Mouse (Mus musculus): Measurements from ENCODE around the gene Nos3. TPM values are rescaled to one million over a fixed set of nuclear protein-coding genes. Genes with fewer than 3 reads are reported as not detected.

Gene Nos3
- total and polyA plus RNA-seq, 3 experiments: 0.30 to 0.36 (median 0.31) TPM

- no peak overlapping the region for H3K4me2 ChIP-seq (ENCODE audit: insufficient read depth, low read depth, poor library complexity, severe bottlenecking)
- H3K4me3 ChIP-seq (replicated peaks in 1 of 3; ENCODE audit: low read depth in 2 of 3, low read length in 2 of 3, poor library complexity in 1 of 3): no peak overlapping the region
- no peak overlapping the region for H3K9ac ChIP-seq (ENCODE audit: insufficient read depth, low read depth)
- in situ Hi-C loops (cut with MboI; ENCODE audit: low pct_ligation_motif_present, low pct_unique_long_range_greater_than_20kb, low sequenced_read_pairs): no loop called here
- dilution Hi-C loops (cut with MboI; ENCODE audit: extremely low pct_ligation_motif_present, extremely low pct_unique_long_range_greater_than_20kb, low sequenced_read_pairs): no loop called here
- DNase-seq (ENCODE audit: extremely low read depth): no peak
- no peaks in the 10 kb centered on the region for H3K36me3 ChIP-seq (replicated peaks in 1 of 2; ENCODE audit: control insufficient read depth in 1 of 2, insufficient read depth in 1 of 2, low read length in 1 of 2)
- H3K27me3 ChIP-seq (replicated peaks): peaks cover 29% of the 10 kb centered on the region
- TF ChIP-seq ZC3H11A (IDR thresholded peaks at IDR 0.05; ENCODE audit: low read depth, low read length) (no peak), E2F4 (IDR thresholded peaks at IDR 0.05; ENCODE audit: insufficient replicate concordance, low read depth, low read length) (no peak), PAX5 (IDR thresholded peaks at IDR 0.05; ENCODE audit: low read length) (no peak), JUND (conservative IDR thresholded peaks at IDR 0.05; ENCODE audit: low read depth, low read length) (no peak), NELFE (IDR thresholded peaks at IDR 0.05; ENCODE audit: low read depth, low read length) (no peak), JUN (IDR thresholded peaks at IDR 0.05; ENCODE audit: insufficient read depth, low read depth, low read length) (no peak)
- no peak overlapping the region for H3K27ac ChIP-seq (ENCODE audit: insufficient read depth, low read depth)
- no peaks in the 10 kb centered on the region for H3K4me1 ChIP-seq (ENCODE audit: control insufficient read depth in 1 of 2, insufficient read depth in 2 of 2)
- no peaks in the 10 kb centered on the region for H3K9me3 ChIP-seq (replicated peaks; ENCODE audit: low read length)
- no peaks in the 10 kb centered on the region for H3K79me2 ChIP-seq (replicated peaks; ENCODE audit: control insufficient read depth, extremely low read depth, insufficient read depth, poor library complexity, severe bottlenecking)
Measured at GRCm38 (mm10) chr5:24374666-24375328, 10.2 kb downstream of the Nos3 start.

- Histone ChIP-seq H3K36me3 (replicated peaks in 1 of 2; ENCODE audit: control insufficient read depth in 1 of 2, insufficient read depth in 1 of 2, low read length in 1 of 2) (no peaks in the 10 kb centered on the region), H3K27ac (ENCODE audit: insufficient read depth, low read depth) (no peak overlapping the region), H3K9ac (ENCODE audit: insufficient read depth, low read depth) (no peak overlapping the region), H3K27me3 (replicated peaks) (peaks cover 18% of the 10 kb centered on the region), H3K4me1 (ENCODE audit: control insufficient read depth in 1 of 2, insufficient read depth in 2 of 2) (peaks cover 4 to 9% of the 10 kb centered on the region in 2 experiments; a peak in 3 of 4 replicates), H3K4me2 (ENCODE audit: insufficient read depth, low read depth, poor library complexity, severe bottlenecking) (no peak overlapping the region), H3K9me3 (replicated peaks; ENCODE audit: low read length) (no peaks in the 10 kb centered on the region), H3K4me3 (replicated peaks in 1 of 3; ENCODE audit: low read depth in 2 of 3, low read length in 2 of 3, poor library complexity in 1 of 3) (no peak overlapping the region), H3K79me2 (replicated peaks; ENCODE audit: control insufficient read depth, extremely low read depth, insufficient read depth, poor library complexity, severe bottlenecking) (no peaks in the 10 kb centered on the region)
- no peak for DNase-seq (ENCODE audit: extremely low read depth)
- TF ChIP-seq USF2 (conservative IDR thresholded peaks at IDR 0.05; ENCODE audit: low read depth, low read length) (no peak), NRF1 (IDR thresholded peaks at IDR 0.05; ENCODE audit: low read depth, low read length) (no peak), IRF4 (IDR thresholded peaks at IDR 0.05; ENCODE audit: low read depth, low read length) (no peak), MAZ (IDR thresholded peaks at IDR 0.05; ENCODE audit: low read depth, low read length) (no peak), MAFK (IDR thresholded peaks at IDR 0.05; ENCODE audit: insufficient replicate concordance, low read length) (no peak), PAX5 (IDR thresholded peaks at IDR 0.05; ENCODE audit: low read length) (no peak), GABPA (IDR thresholded peaks at IDR 0.05; ENCODE audit: insufficient replicate concordance, low read depth, low read length) (no peak), CHD1 (IDR thresholded peaks at IDR 0.05; ENCODE audit: low read depth, low read length) (no peak), JUND (conservative IDR thresholded peaks at IDR 0.05; ENCODE audit: low read depth, low read length) (no peak), MXI1 (IDR thresholded peaks at IDR 0.05; ENCODE audit: low read depth, low read length) (no peak)
- in situ Hi-C loops (cut with MboI; ENCODE audit: low pct_ligation_motif_present, low pct_unique_long_range_greater_than_20kb, low sequenced_read_pairs): no loop called here
- dilution Hi-C loops (cut with MboI; ENCODE audit: extremely low pct_ligation_motif_present, extremely low pct_unique_long_range_greater_than_20kb, low sequenced_read_pairs): no loop called here
Measured at GRCm38 (mm10) chr5:24378700-24379099, 14.1 kb downstream of the Nos3 start.

All from CH12.LX (cell line).